Mouse (Mus musculus) neural tube, postnatal 0 days (tissue): ENCODE data around the gene Gjd3. TPM values are rescaled to one million over a fixed set of nuclear protein-coding genes. Genes with fewer than 3 reads are reported as not detected.

Experiments
- polyA plus RNA-seq: library from polyadenylated mRNA; unstranded; fragments of >200 nt; fragmentation: Nextera tagmentation; extraction: Ambion mirVana; gene quantifications from 2 replicates; pipeline ENCODE4 v1.2.1, GENCODE M21; 2015

The Gjd3 gene
- polyA plus RNA-seq = 4.8 and 5.7 TPM in 2 replicates

GRCm38 (mm10) chr11:98982773-98983133, at the start of gene Gjd3:
TSS of gene Gjd3 (minus strand) at chr11:98983016.

GRCm38 (mm10) chr11:99023500-99024467, 41.0 kb upstream of the Gjd3 start, which contains the start of gene Top2a:
TSS of gene Top2a (minus strand) at chr11:99024189.

Other genes with a start within 250 kb of the Gjd3 start
- gene Thra, start 242.4 kb downstream of the Gjd3 start, polyA plus RNA-seq = 152 and 177 TPM in 2 replicates
- gene Nr1d1, start 207.7 kb downstream of the Gjd3 start, polyA plus RNA-seq = 8.4 and 10.3 TPM in 2 replicates
- 31.5 and 32.2 TPM in 2 replicates for gene Msl1, start 187.5 kb downstream of the Gjd3 start, polyA plus RNA-seq
- 34.2 and 37.0 TPM in 2 replicates for gene Casc3, start 178.1 kb downstream of the Gjd3 start, polyA plus RNA-seq
- gene Rapgefl1, start 146.2 kb downstream of the Gjd3 start, polyA plus RNA-seq = 14.0 and 19.0 TPM in 2 replicates
- gene Wipf2, start 119.4 kb downstream of the Gjd3 start, polyA plus RNA-seq = 3.1 and 4.0 TPM in 2 replicates
- 1.8 and 2.1 TPM in 2 replicates for gene Cdc6, start 75.2 kb downstream of the Gjd3 start, polyA plus RNA-seq
- gene Rara, start 55.2 kb downstream of the Gjd3 start, polyA plus RNA-seq = 10.5 and 13.9 TPM in 2 replicates
- gene Top2a, start 41.2 kb upstream of the Gjd3 start, polyA plus RNA-seq = 15.8 and 18.3 TPM in 2 replicates
- 108 and 116 TPM in 2 replicates for gene Igfbp4, start 58.2 kb upstream of the Gjd3 start, polyA plus RNA-seq
- gene Tns4, start 106.3 kb upstream of the Gjd3 start, polyA plus RNA-seq = 0.08 TPM in 1 of 2 replicates, not detected in the other
- not detected in 2 replicates for gene Ccr7, start 172.1 kb upstream of the Gjd3 start, polyA plus RNA-seq
- 120 and 139 TPM in 2 replicates for gene Smarce1, start 248.0 kb upstream of the Gjd3 start, polyA plus RNA-seq